Mouse (Mus musculus) liver, embryonic 12.5 days (tissue): ENCODE measurements around the gene Ryk. TPM values are rescaled to one million over a fixed set of nuclear protein-coding genes. Genes with fewer than 3 reads are reported as not detected.

Experiments
- ATAC-seq: fragments of 200-750 bp; cut with Nextera tagmentation; 2 replicates; pipeline ENCODE4 v1.8.0; 2017; ENCODE audit warnings: moderate number of reproducible peaks, mild to moderate bottlenecking, moderate library complexity
- H3K27ac ChIP-seq: fragments of 300-500 bp; sonication (generic); 2 replicates; pipeline ENCODE4 v1.5.1; 2016; ENCODE audit warnings: mild to moderate bottlenecking
- H3K27me3 ChIP-seq: fragments of 300-500 bp; sonication (generic); replicated peaks from 2 replicates; pipeline ENCODE4 v1.6.1; 2016; ENCODE audit warnings: mild to moderate bottlenecking, moderate library complexity
- H3K36me3 ChIP-seq: fragments of 300-500 bp; sonication (generic); 2 replicates; pipeline ENCODE4 v1.6.1; 2016; ENCODE audit warnings: mild to moderate bottlenecking, moderate library complexity
- H3K4me1 ChIP-seq: fragments of 300-500 bp; sonication (generic); 2 replicates; pipeline ENCODE4 v1.6.1; 2016
- H3K4me2 ChIP-seq: fragments of 300-500 bp; sonication (generic); 2 replicates; pipeline ENCODE4 v1.6.1; 2016; ENCODE audit warnings: mild to moderate bottlenecking, moderate library complexity
- H3K4me3 ChIP-seq: fragments of 300-500 bp; sonication (generic); 2 replicates; pipeline ENCODE4 v1.5.1; 2016; ENCODE audit warnings: mild to moderate bottlenecking, moderate library complexity
- H3K9ac ChIP-seq: fragments of 300-500 bp; sonication (generic); 2 replicates; pipeline ENCODE4 v1.6.1; 2016; ENCODE audit warnings: mild to moderate bottlenecking, moderate library complexity
- H3K9me3 ChIP-seq: fragments of 300-500 bp; sonication (generic); replicated peaks from 2 replicates; pipeline ENCODE4 v1.6.1; 2016; ENCODE audit warnings: mild to moderate bottlenecking, moderate library complexity
- WGBS: fragments of 180-500 bp; shearing (Covaris S2); methylation state at CpG from one replicate; pipeline ENCODE4 v1.1.7; 2016; ENCODE audit not compliant: insufficient replicate concordance; 5-methylcytosine and 5-hydroxymethylcytosine counted together
- polyA plus RNA-seq: library from polyadenylated mRNA; unstranded; fragments of >200 nt; fragmentation: Nextera tagmentation; extraction: Ambion mirVana; gene quantifications from 2 replicates; pipeline ENCODE4 v1.2.1, GENCODE M21; 2016

Gene Ryk
- polyA plus RNA-seq, 1 experiment from 2014 or later, result 8.3 TPM

DNA sequence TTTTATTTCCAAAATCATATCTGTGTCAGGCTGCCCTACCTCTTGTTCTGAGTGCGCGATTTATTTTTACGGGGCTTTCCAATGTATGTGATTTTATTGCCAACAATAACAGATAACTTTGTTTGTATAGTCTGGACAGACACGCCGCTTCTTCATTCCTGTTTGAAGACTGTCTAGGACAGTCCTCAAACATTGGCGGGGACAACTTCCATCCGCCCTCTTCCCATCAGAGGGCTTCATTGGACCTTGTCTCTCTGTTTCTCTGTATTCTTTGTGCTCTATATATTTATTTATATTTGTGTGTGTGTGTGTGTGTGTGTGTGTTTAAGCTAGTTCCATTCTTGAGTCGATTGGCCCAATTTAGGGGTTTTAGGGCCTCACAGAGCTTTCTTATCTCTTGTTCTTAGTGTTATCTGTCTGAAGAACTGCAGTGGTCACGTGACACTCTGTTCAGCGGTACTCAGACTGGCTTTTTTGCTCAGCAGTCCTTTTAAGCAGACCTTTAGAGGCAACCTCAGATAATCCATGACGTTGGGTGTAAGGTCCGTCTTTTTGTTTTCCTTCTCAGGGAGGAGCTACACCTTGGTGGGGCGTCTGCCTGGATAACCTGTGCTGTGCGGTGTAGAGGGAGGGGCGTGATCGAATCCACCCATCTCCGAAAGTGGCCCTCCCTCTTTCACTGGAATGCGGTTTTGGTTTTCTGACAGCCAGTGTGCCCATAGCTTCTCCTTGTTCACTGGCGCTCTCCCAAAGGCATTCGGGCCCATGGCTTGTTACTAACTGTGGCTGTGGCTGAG lies 99.4 kb downstream of the Ryk start:
- H3K27ac ChIP-seq, result peak overlapping the region; percentile 60; the same call in 1 of the 2 replicates
- ATAC-seq, result peak; percentile 86
- H3K36me3 ChIP-seq, result no peaks in the 10 kb centered on the region
- no peaks in the 10 kb centered on the region for H3K9me3 ChIP-seq
- peaks cover 13% of the 10 kb centered on the region for H3K4me1 ChIP-seq
- H3K4me2 ChIP-seq, result peak overlapping the region; percentile 75
- WGBS, result 32% methylated on average over 20 of the region's 20 CpGs
- peak overlapping the region; percentile 54 for H3K4me3 ChIP-seq
- H3K9ac ChIP-seq, result peak overlapping the region; percentile 41
- H3K27me3 ChIP-seq, result no peaks in the 10 kb centered on the region

DNA sequence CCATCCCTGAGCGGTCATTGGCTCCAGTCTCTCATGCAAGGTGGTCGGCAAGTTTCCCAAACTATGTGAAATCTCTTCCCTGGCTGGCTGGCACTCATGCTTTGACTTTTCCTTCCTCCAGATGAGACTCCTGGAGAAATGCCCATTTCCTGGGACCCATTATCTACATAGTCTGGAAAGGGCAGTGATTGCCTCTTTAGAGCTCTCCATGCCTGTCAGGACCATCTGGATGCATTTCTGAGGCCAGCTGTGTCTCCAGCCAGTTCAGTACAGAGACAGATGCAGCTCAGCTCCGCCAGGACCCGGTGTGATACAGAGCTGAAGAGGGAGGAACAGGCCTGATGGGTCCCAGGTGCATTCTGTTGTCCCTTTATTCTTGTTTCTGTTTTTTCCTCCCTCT lies 107.5 kb downstream of the Ryk start:
- H3K9me3 ChIP-seq, result no peaks in the 10 kb centered on the region
- no peak overlapping the region for H3K4me3 ChIP-seq
- no peaks in the 10 kb centered on the region for H3K27me3 ChIP-seq
- WGBS, result 72% methylated on average over 4 of the region's 4 CpGs
- H3K27ac ChIP-seq, result no peak overlapping the region
- no peak overlapping the region for H3K4me2 ChIP-seq
- H3K36me3 ChIP-seq, result no peaks in the 10 kb centered on the region
- no peak overlapping the region for H3K9ac ChIP-seq
- no peak for ATAC-seq
- H3K4me1 ChIP-seq, result no peaks in the 10 kb centered on the region

DNA sequence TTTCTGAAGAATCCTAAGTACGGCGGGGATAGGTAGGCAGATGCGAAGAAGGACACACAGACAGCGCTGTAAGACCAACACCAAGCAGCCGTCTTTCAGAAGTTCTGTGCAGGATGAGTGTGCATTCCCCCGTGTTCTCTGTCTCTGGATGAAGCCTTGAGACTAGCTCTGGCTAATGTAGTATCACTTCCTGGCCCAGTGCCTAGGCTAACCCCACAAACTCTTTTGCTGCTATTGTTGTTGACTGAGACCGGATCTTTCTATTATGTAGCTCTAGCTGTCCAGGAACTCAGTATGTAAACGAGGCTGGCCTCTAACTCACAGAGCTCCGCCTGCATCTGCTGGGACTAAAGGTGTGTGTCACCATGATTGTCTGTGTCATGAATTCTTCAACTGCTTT lies 110.2 kb downstream of the Ryk start:
- no peak for ATAC-seq
- Histone ChIP-seq H3K9ac (no peak overlapping the region), H3K4me3 (no peak overlapping the region), H3K4me1 (no peaks in the 10 kb centered on the region), H3K4me2 (no peak overlapping the region), H3K36me3 (no peaks in the 10 kb centered on the region), H3K27ac (no peak overlapping the region), H3K27me3 (no peaks in the 10 kb centered on the region), H3K9me3 (no peaks in the 10 kb centered on the region)
- whole genome bisulfite sequencing, result 81% methylated on average over 9 of the region's 9 CpGs

DNA sequence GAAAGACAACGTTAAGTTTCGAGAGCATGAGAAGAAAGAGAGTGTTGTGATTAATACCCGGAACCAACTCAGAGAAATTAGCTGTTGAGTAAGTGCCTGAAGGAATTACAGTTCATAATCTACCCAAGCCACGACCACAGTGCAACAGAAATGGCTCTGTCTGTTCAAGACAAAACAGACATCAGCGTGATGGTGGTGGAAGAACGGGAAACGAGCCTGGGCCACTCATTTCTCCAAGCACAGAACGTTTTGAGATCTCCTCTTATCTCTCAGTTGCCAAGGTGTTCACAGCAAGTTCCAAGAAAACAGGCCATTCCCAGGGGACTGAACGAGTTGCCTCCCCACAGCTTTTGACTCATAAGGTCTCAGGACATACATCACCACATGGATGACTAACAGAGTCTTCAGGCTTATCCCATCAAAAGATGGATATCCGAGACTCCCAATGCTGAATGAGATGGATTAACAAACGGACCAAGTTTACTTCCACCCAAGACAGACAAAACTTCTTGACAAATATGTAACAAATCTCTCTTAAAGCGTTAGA lies 111.8 kb downstream of the Ryk start:
- ATAC-seq, result no peak
- H3K4me1 ChIP-seq, result no peaks in the 10 kb centered on the region
- 68% methylated on average over 12 of the region's 12 CpGs for WGBS
- H3K9ac ChIP-seq, result no peak overlapping the region
- H3K27me3 ChIP-seq, result no peaks in the 10 kb centered on the region
- no peaks in the 10 kb centered on the region for H3K36me3 ChIP-seq
- no peak overlapping the region for H3K4me3 ChIP-seq
- no peak overlapping the region for H3K27ac ChIP-seq
- H3K4me2 ChIP-seq, result no peak overlapping the region
- H3K9me3 ChIP-seq, result no peaks in the 10 kb centered on the region

DNA sequence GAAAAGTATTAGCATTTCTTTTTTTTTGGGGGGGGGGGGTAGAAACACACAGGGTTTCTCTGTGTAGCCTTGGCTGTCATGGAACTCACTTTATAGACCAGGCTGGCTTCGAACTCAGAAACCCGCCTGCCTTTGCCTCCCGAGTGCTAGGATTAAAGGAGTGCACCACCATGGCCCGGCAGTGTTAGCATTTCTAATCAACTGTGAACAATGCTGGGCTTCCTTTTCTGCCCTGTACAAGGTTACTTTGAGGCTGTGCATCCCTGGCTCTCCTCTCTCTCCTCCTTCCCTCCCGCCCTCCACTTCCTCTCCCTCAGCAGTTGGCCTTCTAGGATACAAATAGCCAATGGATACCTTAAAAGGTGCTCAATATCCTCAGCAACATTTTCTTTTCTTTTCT lies 114.0 kb downstream of the Ryk start:
- no peaks in the 10 kb centered on the region for H3K4me1 ChIP-seq
- H3K9ac ChIP-seq, result no peak overlapping the region
- no peak overlapping the region for H3K4me2 ChIP-seq
- H3K27ac ChIP-seq, result no peak overlapping the region
- 62% methylated on average over 5 of the region's 5 CpGs for WGBS
- ATAC-seq, result no peak
- no peaks in the 10 kb centered on the region for H3K9me3 ChIP-seq
- no peak overlapping the region for H3K4me3 ChIP-seq
- no peaks in the 10 kb centered on the region for H3K27me3 ChIP-seq
- no peaks in the 10 kb centered on the region for H3K36me3 ChIP-seq

DNA sequence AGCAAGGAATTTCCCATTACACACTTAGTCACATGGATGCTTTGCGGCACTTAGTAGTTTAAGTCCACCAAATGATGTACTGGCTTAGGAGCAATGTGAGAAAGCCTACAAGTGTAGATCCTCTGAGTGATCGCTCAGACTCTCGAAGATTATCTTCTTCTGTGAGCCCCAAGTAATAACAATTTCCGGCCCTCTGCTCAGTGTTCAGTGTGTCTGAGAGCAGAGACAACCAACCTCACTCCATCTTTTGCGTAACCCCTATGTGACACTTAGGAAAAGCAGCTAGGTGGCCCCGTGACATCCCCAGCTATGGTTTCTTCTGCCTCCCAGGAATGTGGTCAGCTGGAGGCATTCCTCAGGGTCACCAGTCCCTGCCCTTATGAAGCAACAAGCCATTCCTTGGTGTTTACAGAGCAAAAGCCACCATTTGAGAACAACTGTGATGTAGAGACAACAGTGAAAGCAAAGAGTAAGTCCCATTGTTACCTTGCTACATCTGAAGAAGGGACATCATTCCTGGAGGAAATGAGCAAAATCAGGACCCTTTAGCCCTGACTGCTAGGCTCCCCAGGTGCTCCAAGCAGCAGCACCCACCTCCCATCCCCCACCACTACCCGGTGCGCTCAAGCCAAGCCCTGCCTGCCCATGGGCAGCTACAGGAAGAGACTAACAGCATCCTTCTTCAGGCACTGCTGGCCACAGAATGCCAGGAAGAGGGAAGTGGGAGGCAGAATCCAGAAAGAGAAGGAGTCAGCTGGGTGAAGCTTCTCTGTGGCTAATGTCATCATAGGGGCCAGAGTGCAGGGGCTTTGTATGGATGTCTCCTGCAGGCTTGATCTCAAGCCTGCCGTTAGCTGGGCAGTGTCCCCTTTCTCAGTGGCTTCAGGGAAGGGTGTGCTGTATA lies 116.6 kb downstream of the Ryk start:
- H3K27ac ChIP-seq, result no peak overlapping the region
- H3K4me1 ChIP-seq, result no peaks in the 10 kb centered on the region

DNA sequence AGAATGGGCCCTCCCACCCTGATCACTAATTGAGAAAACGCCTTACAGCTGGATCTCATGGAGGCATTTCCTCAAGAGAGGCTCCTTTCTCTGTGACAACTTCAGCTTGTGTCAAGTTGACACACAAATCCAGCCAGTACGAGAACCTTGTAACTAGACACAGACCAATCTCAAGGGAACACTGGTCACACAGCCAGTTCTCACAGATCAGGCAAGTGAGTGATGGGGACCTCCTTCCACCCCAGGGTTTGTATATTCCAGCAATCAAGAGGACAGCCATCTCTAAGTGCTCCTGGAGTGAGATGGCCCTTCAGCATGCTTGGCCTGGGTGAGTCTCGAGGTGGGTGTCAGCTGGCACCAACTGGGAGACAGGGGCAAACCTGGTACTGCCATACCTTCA lies 121.1 kb downstream of the Ryk start:
- Histone ChIP-seq H3K4me3 (no peak overlapping the region), H3K9ac (no peak overlapping the region), H3K27ac (no peak overlapping the region), H3K36me3 (no peaks in the 10 kb centered on the region), H3K9me3 (no peaks in the 10 kb centered on the region), H3K4me1 (no peaks in the 10 kb centered on the region), H3K27me3 (no peaks in the 10 kb centered on the region), H3K4me2 (no peak overlapping the region)
- WGBS, result 65% methylated on average over 3 of the region's 3 CpGs
- no peak for ATAC-seq

More for the DNA sequence above, 116.6 kb downstream of the Ryk start:
- Histone ChIP-seq H3K4me2 (no peak overlapping the region), H3K9ac (no peak overlapping the region), H3K4me3 (no peak overlapping the region), H3K9me3 (no peaks in the 10 kb centered on the region), H3K36me3 (no peaks in the 10 kb centered on the region), H3K27me3 (no peaks in the 10 kb centered on the region)
- no peak for ATAC-seq
- 73% methylated on average over 9 of the region's 9 CpGs for WGBS

Other genes with a start within 250 kb of the Ryk start
- 105 and 120 TPM in 2 replicates for gene Anapc13, start 208.6 kb upstream of the Ryk start, polyA plus RNA-seq
- 33.3 and 33.6 TPM in 2 replicates for gene Cep63, start 208.4 kb upstream of the Ryk start, polyA plus RNA-seq
- 10.4 and 11.5 TPM in 2 replicates for gene Amotl2, start 118.2 kb upstream of the Ryk start, polyA plus RNA-seq
- gene Slco2a1, start 153.8 kb downstream of the Ryk start, polyA plus RNA-seq, result 1.6 and 1.7 TPM in 2 replicates